Mouse (Mus musculus) urinary bladder, postnatal 10 days (tissue): Measurements from ENCODE around the gene Olfr1178.

Experiments used
- DNase-seq: peaks from one replicate; pipeline ENCODE4 v3.0.0; 2022; ENCODE audit warnings: low spot score

Olfr1178 gene

GRCm38 (mm10) chr2:88386762-88387161, at the start of gene Olfr1178:
Gene Olfr1178, plus strand, starts transcription at chr2:88387062.
- DNase-seq = no peak

- DNase-seq = no peak
These were observed 40.5 kb upstream of the Olfr1178 start, which contains the start of gene Olfr1177-ps for GRCm38 (mm10) chr2:88346392-88346791. Gene Olfr1177-ps, minus strand, starts transcription at chr2:88346492.

GRCm38 (mm10) chr2:88356304-88356703, 30.6 kb upstream of the Olfr1178 start:
- DNase-seq = no peak

GRCm38 (mm10) chr2:88406353-88406752, 19.5 kb downstream of the Olfr1178 start, which contains the start of gene Olfr1179:
Gene Olfr1179, minus strand, starts transcription at chr2:88406453.
- no peak for DNase-seq

- no peak for DNase-seq
These were observed 32.2 kb downstream of the Olfr1178 start, which contains the start of gene Olfr1180 for GRCm38 (mm10) chr2:88419051-88419450. Gene Olfr1180, minus strand, starts transcription at chr2:88419151.

- no peak for DNase-seq
These were observed 39.2 kb downstream of the Olfr1178 start, which contains the start of gene Olfr1181 for GRCm38 (mm10) chr2:88426071-88426470. Gene Olfr1181, minus strand, starts transcription at chr2:88426171.

GRCm38 (mm10) chr2:88449031-88449430, 62.2 kb downstream of the Olfr1178 start, which contains the start of gene Gm13757:
Gene Gm13757, minus strand, starts transcription at chr2:88449131.
- DNase-seq = no peak
